Mouse (Mus musculus): ENCODE data around the gene Rpl15.
A peak's percentile ranks its signal among the peaks of the same experiment; 100 is the strongest.

DNA sequence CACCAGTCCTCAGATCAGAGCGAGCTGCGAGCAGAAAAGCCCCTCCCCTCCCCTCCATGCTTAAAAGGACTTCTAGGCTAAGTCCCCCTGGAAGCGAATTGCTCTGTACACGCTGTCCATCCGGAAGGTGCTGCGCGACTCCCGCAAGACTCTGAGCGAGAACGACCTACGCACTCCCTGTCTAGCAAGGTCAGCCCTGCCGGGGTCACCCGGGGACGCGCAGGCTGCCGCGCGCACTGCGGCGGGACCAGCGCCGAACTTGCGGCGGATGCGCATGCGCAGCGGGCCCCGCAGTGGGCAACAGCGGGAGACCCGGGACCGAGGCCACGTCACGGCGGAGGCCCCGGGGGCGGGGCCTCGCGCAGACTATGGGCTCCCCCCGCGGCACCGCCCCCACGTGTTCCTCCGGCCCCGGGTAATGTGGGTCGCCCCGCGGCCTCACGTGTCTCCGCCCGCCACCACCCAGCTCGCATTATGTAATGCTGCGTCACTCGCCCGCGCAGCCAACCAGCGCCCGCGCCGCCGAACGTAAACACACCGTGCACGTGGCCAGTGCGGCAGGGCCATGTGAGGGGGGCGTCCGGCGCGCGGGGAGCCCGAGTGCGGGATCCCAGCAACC, 33.0 kb downstream of the Rpl15 start:
- no peak for TF ChIP-seq CTCF (IDR thresholded peaks at IDR 0.05; ENCODE audit: low read depth)
- TF ChIP-seq EP300 (IDR thresholded peaks at IDR 0.05; ENCODE audit: low read depth) = 0 out of 2 replicates have a peak, but pooled peaks have one; percentile 5

Measured in liver, postnatal 0 days (tissue).